Mouse (Mus musculus) olfactory bulb, adult 2 months (tissue): ENCODE measurements around the gene Ankrd13c. TPM values are rescaled to one million over a fixed set of nuclear protein-coding genes. Genes with fewer than 3 reads are reported as not detected.
"Not testable (repeated sequence)": the region's sequence is repeated elsewhere in the genome, so short reads cannot be mapped to it uniquely, and the experiment has no call there.

ENCODE experiments used
- H3K27ac ChIP-seq: fragments of 200-500 bp; 2 replicates; pipeline ENCODE4 v1.5.1; 2012; ENCODE audit warnings: low read depth, low read length; ENCODE audit not compliant: insufficient read depth
- H3K4me1 ChIP-seq: fragments of 200-500 bp; 2 replicates; pipeline ENCODE4 v1.6.1; 2012; ENCODE audit warnings: low read length; ENCODE audit not compliant: control insufficient read depth, insufficient read depth
- H3K4me3 ChIP-seq: fragments of 200-500 bp; 2 replicates; pipeline ENCODE4 v1.5.1; 2012; ENCODE audit warnings: mild to moderate bottlenecking, low read depth, low read length, moderate library complexity; ENCODE audit not compliant: insufficient read depth
- CTCF ChIP-seq: fragments of 200-500 bp; IDR thresholded peaks from 2 replicates; pipeline ENCODE4 v1.5.1; 2012; ENCODE audit warnings: low read depth, mild to moderate bottlenecking, low read length, moderate library complexity; ENCODE audit not compliant: insufficient read depth
- POLR2A ChIP-seq: fragments of 200-500 bp; IDR thresholded peaks from 2 replicates; pipeline ENCODE4 v1.6.1; 2012; ENCODE audit warnings: mild to moderate bottlenecking, low read depth, low read length, moderate library complexity; ENCODE audit not compliant: insufficient read depth
- WGBS: fragments of 180-500 bp; shearing (Covaris S2); methylation state at CpG from one replicate; pipeline ENCODE4 v1.1.7; 2018; 5-methylcytosine and 5-hydroxymethylcytosine counted together
- polyA plus RNA-seq: library from polyadenylated mRNA; stranded (reverse); fragments of >200 nt; gene quantifications from 2 replicates; pipeline ENCODE4 v1.2.4, GENCODE M21; 2012; ENCODE audit warnings: low replicate concordance; ENCODE audit not compliant: missing spikeins, insufficient read depth, insufficient read length

The Ankrd13c gene
- polyA plus RNA-seq, 1 experiment = not detected

GRCm38 (mm10) chr3:157923268-157923835, 23.7 kb upstream of the Ankrd13c start:
- Histone ChIP-seq H3K4me3 (no peak overlapping the region), H3K27ac (no peak overlapping the region), H3K4me1 (peaks cover 6% of the 10 kb centered on the region)
- TF ChIP-seq POLR2A (no peak), CTCF (no peak)
- 84% methylated on average over 3 of the region's 3 CpGs for WGBS

DNA sequence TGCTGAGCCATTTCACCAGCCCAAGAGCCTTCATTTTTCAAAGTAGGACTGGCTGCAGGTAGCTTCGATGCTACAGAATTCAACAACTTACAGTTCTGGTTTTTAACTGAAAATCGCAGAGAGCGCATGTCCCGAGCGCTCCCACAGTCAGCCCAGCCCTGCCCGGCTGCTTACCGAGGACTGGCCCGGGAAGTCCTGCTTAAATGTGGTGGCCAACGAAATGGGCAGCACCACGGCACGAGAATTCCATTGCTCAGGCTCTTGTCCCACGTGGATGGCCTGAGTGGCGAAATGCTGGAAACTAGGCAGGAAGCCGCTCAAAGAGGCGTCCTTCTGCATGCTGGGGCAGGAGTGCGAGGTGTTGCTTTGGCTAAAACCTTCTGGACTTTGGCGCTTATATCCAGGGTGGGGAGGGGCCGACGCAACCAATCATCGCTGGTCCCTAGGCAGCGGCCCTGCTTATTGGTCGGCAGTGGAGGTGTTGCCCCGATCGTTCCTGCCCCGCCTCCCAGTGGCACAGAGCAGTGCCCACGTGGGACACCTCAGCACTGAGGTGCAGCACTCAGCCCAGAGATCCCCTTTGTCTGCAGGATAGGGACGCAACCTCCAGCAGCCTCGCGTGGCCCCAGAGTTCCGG, 22.2 kb upstream of the Ankrd13c start, which contains the start of gene Cth:
TSS of gene Cth (minus strand) at position 386 of the 637 bp plus-strand sequence.
- peaks cover 6% of the 10 kb centered on the region for H3K4me1 ChIP-seq
- TF ChIP-seq CTCF = no peak
- TF ChIP-seq POLR2A = 0 out of 2 replicates have a peak, but pooled peaks have one; percentile 19
- WGBS = under 1% methylated on average over 30 of the region's 30 CpGs
- no peak within 1 kb of the TSS for H3K27ac ChIP-seq
- H3K4me3 ChIP-seq = peak within 1 kb of the TSS; percentile 51

DNA sequence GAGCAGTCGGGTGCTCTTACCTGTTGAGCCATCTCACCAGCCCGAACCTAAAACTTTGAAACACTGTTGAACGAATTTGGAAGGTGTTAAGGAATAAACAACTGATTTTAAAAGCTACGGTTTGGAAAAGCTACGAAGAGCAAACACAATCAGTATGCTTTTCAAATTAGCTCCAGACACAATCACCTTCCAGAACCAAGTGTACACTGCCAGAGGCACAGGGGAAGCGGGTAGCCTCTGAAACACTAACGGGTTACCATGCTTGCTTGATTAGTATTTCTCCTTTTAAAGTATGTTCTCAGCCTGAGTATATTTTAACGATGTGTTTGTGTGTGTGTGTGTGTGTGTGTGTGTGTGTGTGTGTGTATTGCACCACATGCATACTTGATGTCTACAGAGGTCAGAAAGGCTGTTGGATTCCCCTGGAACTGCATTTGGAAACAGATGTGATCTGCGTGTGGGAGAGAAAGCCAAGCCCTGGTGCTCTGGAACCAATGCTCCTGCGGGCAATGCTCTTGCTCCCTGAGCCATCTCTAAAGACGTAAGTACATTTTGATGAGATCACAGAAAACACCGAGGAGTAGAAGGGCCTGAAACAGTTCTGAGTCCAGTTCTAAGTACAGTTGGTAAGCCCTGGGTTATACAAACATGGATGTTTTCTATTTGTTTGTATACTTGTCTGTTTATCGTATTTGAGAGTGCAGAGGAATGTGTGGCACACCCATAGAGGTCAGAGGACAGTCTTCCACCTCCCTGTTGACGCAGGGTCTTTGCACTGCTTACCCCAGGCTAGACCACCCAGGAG, 21.1 kb upstream of the Ankrd13c start:
- WGBS = 68% methylated on average over 14 of the region's 14 CpGs
- H3K4me3 ChIP-seq = no peak overlapping the region
- peaks cover 6% of the 10 kb centered on the region for H3K4me1 ChIP-seq
- no peak overlapping the region for H3K27ac ChIP-seq
- no peak for TF ChIP-seq CTCF
- no peak for TF ChIP-seq POLR2A

GRCm38 (mm10) chr3:157926761-157927160, 20.3 kb upstream of the Ankrd13c start:
- no peak overlapping the region for H3K4me3 ChIP-seq
- peaks cover 6% of the 10 kb centered on the region for H3K4me1 ChIP-seq
- WGBS = 69% methylated on average over 2 of the region's 2 CpGs
- TF ChIP-seq CTCF (no peak), POLR2A (no peak)
- no peak overlapping the region for H3K27ac ChIP-seq

GRCm38 (mm10) chr3:157928731-157929130, 18.3 kb upstream of the Ankrd13c start:
- TF ChIP-seq CTCF (no peak), POLR2A (no peak)
- H3K4me1 ChIP-seq = peaks cover 6% of the 10 kb centered on the region
- H3K27ac ChIP-seq = no peak overlapping the region
- no peak overlapping the region for H3K4me3 ChIP-seq
- WGBS = 77% methylated on average over 2 of the region's 2 CpGs

GRCm38 (mm10) chr3:157929417-157929816, 17.6 kb upstream of the Ankrd13c start:
- 97% methylated on average over 1 of the region's 1 CpGs for WGBS
- TF ChIP-seq CTCF (no peak), POLR2A (no peak)
- Histone ChIP-seq H3K4me1 (peaks cover 6% of the 10 kb centered on the region), H3K4me3 (no peak overlapping the region), H3K27ac (no peak overlapping the region)

DNA sequence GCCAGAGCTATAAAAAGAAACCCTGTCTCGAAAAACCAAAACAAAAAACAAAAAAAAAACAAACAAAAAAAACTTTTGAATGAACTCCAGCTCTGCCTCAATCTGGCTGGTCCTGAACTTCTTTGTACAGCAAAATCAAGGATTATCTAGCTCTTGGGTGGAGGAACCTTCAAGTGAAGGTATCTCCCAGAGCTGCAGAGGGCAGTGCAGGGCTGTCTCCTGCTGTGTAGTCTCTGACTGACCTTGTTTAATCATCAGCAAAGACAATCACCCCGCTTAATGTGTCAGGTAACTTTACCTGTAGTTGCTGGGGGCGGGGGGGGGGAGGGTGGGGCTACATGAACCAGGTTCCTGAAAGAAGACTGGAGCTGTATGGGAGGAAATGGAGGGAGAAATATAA, 15.4 kb upstream of the Ankrd13c start:
- Histone ChIP-seq H3K27ac (no peak overlapping the region), H3K4me1 (no peaks in the 10 kb centered on the region), H3K4me3 (no peak overlapping the region)
- TF ChIP-seq POLR2A = no peak
- WGBS = 52% methylated on average over 3 of the region's 3 CpGs

DNA sequence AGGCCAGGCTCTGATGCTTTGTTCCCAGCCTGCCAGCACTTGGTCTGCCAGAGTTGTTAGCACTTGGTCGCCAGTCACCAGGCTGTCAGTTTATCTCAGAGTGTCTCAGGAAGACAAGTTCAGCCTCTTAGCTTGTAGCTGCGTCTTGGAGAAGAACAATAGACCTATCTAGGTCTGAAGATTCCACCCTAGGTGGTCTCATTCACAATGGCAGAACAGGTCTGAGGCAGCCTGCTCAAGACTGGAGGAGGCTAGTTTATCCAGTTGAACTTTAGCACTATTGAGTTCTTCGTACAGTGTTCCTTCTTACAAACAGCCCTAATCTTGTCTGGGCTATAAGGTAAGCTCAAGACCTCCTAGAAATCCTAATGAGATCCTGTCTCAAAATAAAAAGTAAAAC, 15.0 kb upstream of the Ankrd13c start:
- Histone ChIP-seq H3K4me1 (no peaks in the 10 kb centered on the region), H3K4me3 (no peak overlapping the region), H3K27ac (no peak overlapping the region)
- 48% methylated on average over 3 of the region's 3 CpGs for WGBS
- TF ChIP-seq CTCF (no peak), POLR2A (no peak)

- H3K4me1 ChIP-seq, H3K27ac ChIP-seq, H3K4me3 ChIP-seq: not testable (repeated sequence)
- 61% methylated on average over 5 of the region's 6 CpGs for WGBS
These were observed 13.8 kb upstream of the Ankrd13c start for GRCm38 (mm10) chr3:157933223-157933622.

DNA sequence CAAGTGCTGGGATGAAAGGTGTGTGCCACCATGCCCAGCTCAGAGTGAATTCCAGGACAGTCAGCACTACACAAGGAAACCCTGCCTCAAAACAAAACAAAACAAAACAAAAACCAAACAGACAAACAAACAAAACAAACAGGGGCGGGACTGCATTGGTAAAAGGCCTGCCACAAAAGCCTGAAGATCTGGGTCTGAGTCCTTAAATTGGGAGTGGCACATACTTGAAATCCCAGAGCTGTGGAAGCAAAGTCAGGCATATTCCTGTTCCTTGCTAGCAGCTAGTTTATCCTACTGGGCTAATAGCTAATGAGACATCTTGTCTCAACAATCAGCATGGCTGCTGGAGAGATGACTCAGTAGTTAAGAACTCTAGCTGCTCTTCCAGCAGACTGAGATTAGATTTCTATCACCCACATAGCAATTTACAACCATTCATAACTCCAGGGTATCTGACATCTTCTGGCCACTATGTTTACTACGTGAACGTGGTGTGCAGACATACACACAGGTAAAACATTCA, 12.7 kb upstream of the Ankrd13c start:
- Histone ChIP-seq H3K4me3 (no peak overlapping the region), H3K27ac (no peak overlapping the region), H3K4me1 (no peaks in the 10 kb centered on the region)
- WGBS = 66% methylated on average over 3 of the region's 3 CpGs
- TF ChIP-seq POLR2A (no peak), CTCF (no peak)
